Mouse (Mus musculus): ENCODE measurements around the gene Meis2.
A peak's percentile ranks its signal among the peaks of the same experiment; 100 is the strongest.

The Meis2 gene

DNA sequence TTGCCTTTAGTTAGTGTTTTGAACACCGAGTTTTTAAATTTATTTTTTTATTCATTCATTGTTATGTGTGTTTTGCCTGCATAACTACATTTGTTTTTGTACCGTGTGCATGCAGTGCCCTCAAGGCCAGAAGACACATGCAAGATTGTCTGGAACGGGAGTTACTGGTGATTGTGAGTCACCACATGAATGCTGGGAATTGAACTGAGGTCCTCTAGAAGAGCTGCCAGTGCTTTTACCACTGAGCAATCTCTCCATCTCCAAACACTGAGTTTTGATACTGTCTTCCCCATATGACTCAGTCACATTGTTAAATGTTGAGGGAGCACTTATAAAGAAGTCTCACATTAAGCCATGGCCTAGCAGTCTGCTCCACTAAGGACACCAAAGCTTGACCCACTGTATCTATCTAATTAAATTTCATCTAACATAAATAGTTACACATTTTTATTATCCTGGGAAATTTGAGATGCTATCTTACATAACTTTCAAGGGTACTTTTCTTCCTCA is 94.3 kb downstream of the Meis2 start:
- H3K27me3 ChIP-seq (ENCODE audit: insufficient read depth, low read length) = no peaks in the 10 kb centered on the region
- TF ChIP-seq NANOG (IDR thresholded peaks at IDR 0.05; ENCODE audit: borderline replicate concordance, low read length) (no peak), CTCF (conservative IDR thresholded peaks at IDR 0.05; ENCODE audit: low read length) (no peak), POU5F1 (IDR thresholded peaks at IDR 0.05; ENCODE audit: borderline replicate concordance, low read length) (no peak)
- H3K4me1 ChIP-seq (replicated peaks; ENCODE audit: low read depth, low read length) = 0 out of 2 replicates have a peak, but pooled peaks cover 7% of the 10 kb centered on the region
- no peaks in the 10 kb centered on the region for H3K36me3 ChIP-seq (ENCODE audit: insufficient read depth, low read length)
- no peaks in the 10 kb centered on the region for H3K9me3 ChIP-seq (ENCODE audit: low read length)
- H3K4me3 ChIP-seq (replicated peaks; ENCODE audit: low read length) = no peak overlapping the region

GRCm38 (mm10) chr2:115970091-115970820 is 95.4 kb downstream of the Meis2 start:
- H3K4me3 ChIP-seq (replicated peaks; ENCODE audit: low read length) = no peak overlapping the region
- H3K9me3 ChIP-seq (ENCODE audit: low read length) = no peaks in the 10 kb centered on the region
- 0 out of 2 replicates have a peak, but pooled peaks cover 7% of the 10 kb centered on the region for H3K4me1 ChIP-seq (replicated peaks; ENCODE audit: low read depth, low read length)
- no peak for TF ChIP-seq CTCF (conservative IDR thresholded peaks at IDR 0.05; ENCODE audit: low read length)
- TF ChIP-seq POU5F1 (IDR thresholded peaks at IDR 0.05; ENCODE audit: borderline replicate concordance, low read length) = no peak
- TF ChIP-seq NANOG (IDR thresholded peaks at IDR 0.05; ENCODE audit: borderline replicate concordance, low read length) = no peak
- H3K27me3 ChIP-seq (ENCODE audit: insufficient read depth, low read length) = no peaks in the 10 kb centered on the region
- no peaks in the 10 kb centered on the region for H3K36me3 ChIP-seq (ENCODE audit: insufficient read depth, low read length)

DNA sequence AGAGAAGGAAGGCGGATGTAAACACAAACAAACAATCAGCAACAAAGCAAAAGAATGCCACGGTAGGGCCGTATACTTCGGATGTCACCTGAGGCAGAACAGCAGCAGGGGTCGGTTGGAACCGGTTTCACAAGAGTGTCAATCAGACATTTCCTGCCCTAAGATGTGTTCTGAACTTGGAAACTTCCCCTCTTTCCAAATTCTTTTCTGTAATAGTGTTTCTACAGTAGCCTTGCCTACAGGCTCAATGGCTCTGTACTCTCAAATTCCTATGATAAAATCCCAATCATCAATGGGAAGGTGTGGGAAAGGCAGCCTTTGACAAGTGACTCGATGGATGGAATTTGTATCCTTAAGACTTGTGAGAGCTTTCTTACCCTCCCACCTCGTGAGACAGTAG is 96.4 kb downstream of the Meis2 start:
- H3K9me3 ChIP-seq (ENCODE audit: low read length) = no peaks in the 10 kb centered on the region
- no peaks in the 10 kb centered on the region for H3K27me3 ChIP-seq (ENCODE audit: insufficient read depth, low read length)
- no peaks in the 10 kb centered on the region for H3K36me3 ChIP-seq (ENCODE audit: insufficient read depth, low read length)
- TF ChIP-seq CTCF (conservative IDR thresholded peaks at IDR 0.05; ENCODE audit: low read length) (no peak), POU5F1 (IDR thresholded peaks at IDR 0.05; ENCODE audit: borderline replicate concordance, low read length) (no peak), NANOG (IDR thresholded peaks at IDR 0.05; ENCODE audit: borderline replicate concordance, low read length) (no peak)
- 0 out of 2 replicates have a peak, but pooled peaks cover 10% of the 10 kb centered on the region for H3K4me1 ChIP-seq (replicated peaks; ENCODE audit: low read depth, low read length)
- H3K4me3 ChIP-seq (replicated peaks; ENCODE audit: low read length) = no peak overlapping the region

DNA sequence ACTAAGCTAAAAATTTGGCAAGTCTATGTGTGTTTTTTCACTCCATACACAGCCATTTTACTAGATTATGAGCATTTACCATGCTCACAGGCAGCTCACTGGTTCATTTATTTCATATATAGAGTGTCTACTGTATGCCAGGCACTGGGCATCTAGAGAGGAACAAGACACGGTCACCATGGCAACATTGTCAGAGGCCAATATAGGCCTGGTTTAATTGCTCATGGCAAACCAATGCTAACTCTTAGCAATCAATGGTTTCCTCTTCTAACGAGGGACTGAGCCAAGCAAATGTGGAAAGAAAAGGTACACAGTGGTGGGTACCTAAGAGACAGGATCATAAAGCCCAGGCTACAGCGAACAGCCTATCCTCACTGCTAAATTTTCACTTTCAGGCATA is 100.7 kb downstream of the Meis2 start:
- Histone ChIP-seq H3K27me3 (ENCODE audit: insufficient read depth, low read length) (no peaks in the 10 kb centered on the region), H3K36me3 (ENCODE audit: insufficient read depth, low read length) (no peaks in the 10 kb centered on the region), H3K9me3 (ENCODE audit: low read length) (no peaks in the 10 kb centered on the region), H3K4me1 (replicated peaks; ENCODE audit: low read depth, low read length) (peaks cover 19% of the 10 kb centered on the region), H3K4me3 (replicated peaks; ENCODE audit: low read length) (no peak overlapping the region)
- TF ChIP-seq POU5F1 (IDR thresholded peaks at IDR 0.05; ENCODE audit: borderline replicate concordance, low read length) (no peak), CTCF (conservative IDR thresholded peaks at IDR 0.05; ENCODE audit: low read length) (no peak), NANOG (IDR thresholded peaks at IDR 0.05; ENCODE audit: borderline replicate concordance, low read length) (no peak)

GRCm38 (mm10) chr2:115963293-115963835 is 102.3 kb downstream of the Meis2 start:
- Histone ChIP-seq H3K36me3 (ENCODE audit: insufficient read depth, low read length) (no peaks in the 10 kb centered on the region), H3K4me3 (replicated peaks; ENCODE audit: low read length) (no peak overlapping the region), H3K4me1 (replicated peaks; ENCODE audit: low read depth, low read length) (peaks cover 12% of the 10 kb centered on the region), H3K9me3 (ENCODE audit: low read length) (no peaks in the 10 kb centered on the region), H3K27me3 (ENCODE audit: insufficient read depth, low read length) (no peaks in the 10 kb centered on the region)
- TF ChIP-seq NANOG (IDR thresholded peaks at IDR 0.05; ENCODE audit: borderline replicate concordance, low read length) (peak; percentile 18; the same call in 1 of the 2 replicates), CTCF (conservative IDR thresholded peaks at IDR 0.05; ENCODE audit: low read length) (no peak), POU5F1 (IDR thresholded peaks at IDR 0.05; ENCODE audit: borderline replicate concordance, low read length) (no peak)

GRCm38 (mm10) chr2:115962728-115963127 is 102.9 kb downstream of the Meis2 start:
- H3K4me3 ChIP-seq (replicated peaks; ENCODE audit: low read length) = no peak overlapping the region

DNA sequence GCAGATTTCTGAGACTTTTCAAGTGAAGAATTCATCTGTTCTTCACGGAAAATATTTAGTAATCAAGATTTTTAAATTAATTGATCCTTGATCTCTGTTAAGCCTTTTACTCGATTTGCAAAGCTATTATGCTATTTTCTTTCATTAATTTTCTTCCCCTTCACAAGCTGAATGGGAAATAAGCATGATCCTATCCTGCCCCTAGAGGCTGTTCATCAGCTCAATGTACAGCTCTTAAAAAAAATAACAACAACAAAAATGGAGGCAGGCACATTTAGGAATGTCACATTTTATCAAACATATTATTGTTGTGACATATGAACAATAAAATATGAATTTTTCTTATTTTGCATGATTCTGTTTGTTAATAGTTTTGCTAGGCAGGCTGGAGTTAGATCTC is 103.5 kb downstream of the Meis2 start:
- TF ChIP-seq NANOG (IDR thresholded peaks at IDR 0.05; ENCODE audit: borderline replicate concordance, low read length) = no peak
- TF ChIP-seq POU5F1 (IDR thresholded peaks at IDR 0.05; ENCODE audit: borderline replicate concordance, low read length) = no peak
- no peaks in the 10 kb centered on the region for H3K36me3 ChIP-seq (ENCODE audit: insufficient read depth, low read length)
- peaks cover 12% of the 10 kb centered on the region for H3K4me1 ChIP-seq (replicated peaks; ENCODE audit: low read depth, low read length)
- no peaks in the 10 kb centered on the region for H3K9me3 ChIP-seq (ENCODE audit: low read length)
- no peaks in the 10 kb centered on the region for H3K27me3 ChIP-seq (ENCODE audit: insufficient read depth, low read length)
- H3K4me3 ChIP-seq (replicated peaks; ENCODE audit: low read length) = no peak overlapping the region

More at GRCm38 (mm10) chr2:115962728-115963127, 102.9 kb downstream of the Meis2 start:
- Histone ChIP-seq H3K9me3 (ENCODE audit: low read length) (no peaks in the 10 kb centered on the region), H3K27me3 (ENCODE audit: insufficient read depth, low read length) (no peaks in the 10 kb centered on the region), H3K4me1 (replicated peaks; ENCODE audit: low read depth, low read length) (peaks cover 12% of the 10 kb centered on the region), H3K36me3 (ENCODE audit: insufficient read depth, low read length) (no peaks in the 10 kb centered on the region)
- TF ChIP-seq POU5F1 (IDR thresholded peaks at IDR 0.05; ENCODE audit: borderline replicate concordance, low read length) = no peak
- no peak for TF ChIP-seq NANOG (IDR thresholded peaks at IDR 0.05; ENCODE audit: borderline replicate concordance, low read length)
- TF ChIP-seq CTCF (conservative IDR thresholded peaks at IDR 0.05; ENCODE audit: low read length) = no peak

DNA sequence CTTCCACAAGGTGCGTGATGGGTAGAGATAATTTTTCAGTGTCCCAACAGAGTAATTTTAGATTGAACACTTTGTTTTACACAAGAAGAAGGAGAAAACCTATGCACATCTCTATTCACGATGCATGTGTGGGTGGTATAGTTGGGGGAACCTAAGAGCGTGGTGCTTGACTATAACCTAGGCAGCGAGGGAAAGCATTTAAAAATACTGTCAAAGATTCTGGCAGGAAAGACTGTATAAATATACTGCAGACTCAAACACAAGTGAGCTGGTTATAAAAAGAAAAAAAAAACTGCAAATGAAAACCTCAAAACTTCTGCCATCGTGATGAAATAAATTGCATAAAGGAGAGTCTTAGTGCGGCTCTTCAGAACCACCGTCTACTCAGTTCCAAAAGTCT is 105.0 kb downstream of the Meis2 start:
- Histone ChIP-seq H3K9me3 (ENCODE audit: low read length) (no peaks in the 10 kb centered on the region), H3K4me1 (replicated peaks; ENCODE audit: low read depth, low read length) (peaks cover 12% of the 10 kb centered on the region), H3K4me3 (replicated peaks; ENCODE audit: low read length) (no peak overlapping the region), H3K36me3 (ENCODE audit: insufficient read depth, low read length) (no peaks in the 10 kb centered on the region), H3K27me3 (ENCODE audit: insufficient read depth, low read length) (no peaks in the 10 kb centered on the region)
- no peak for TF ChIP-seq NANOG (IDR thresholded peaks at IDR 0.05; ENCODE audit: borderline replicate concordance, low read length)
- no peak for TF ChIP-seq CTCF (conservative IDR thresholded peaks at IDR 0.05; ENCODE audit: low read length)
- TF ChIP-seq POU5F1 (IDR thresholded peaks at IDR 0.05; ENCODE audit: borderline replicate concordance, low read length) = no peak
